Mouse (Mus musculus) adrenal gland, postnatal 0 days (tissue): ENCODE results near the gene 2310050C09Rik. TPM values are rescaled to one million over a fixed set of nuclear protein-coding genes. Genes with fewer than 3 reads are reported as not detected.

Experiments
- polyA plus RNA-seq: library from polyadenylated mRNA; unstranded; fragments of >200 nt; fragmentation: Nextera tagmentation; extraction: Ambion mirVana; gene quantifications from 2 replicates; pipeline ENCODE4 v1.2.1, GENCODE M21; 2015

Gene 2310050C09Rik
- polyA plus RNA-seq: 0.24 TPM in 1 of 2 replicates, not detected in the other

DNA sequence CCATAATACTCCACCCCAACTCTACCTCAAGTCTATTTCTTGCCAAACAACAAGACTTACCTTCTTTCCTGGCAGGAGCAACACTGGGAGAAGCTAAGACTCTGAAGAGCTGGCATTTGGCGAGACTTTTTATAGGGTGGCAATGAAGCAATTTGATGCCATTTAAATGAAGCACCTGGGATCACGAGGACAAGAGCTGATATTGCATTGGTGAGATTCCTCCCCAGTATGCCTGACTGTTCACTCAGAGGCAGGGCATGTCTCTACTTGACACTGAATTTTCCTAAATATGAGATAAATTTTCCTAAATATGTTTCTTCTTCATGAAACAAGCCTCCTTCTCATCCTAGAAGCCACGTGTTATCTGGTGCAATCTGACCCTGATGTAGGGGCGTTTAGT lies at the start of gene 2310050C09Rik:
Gene 2310050C09Rik (minus strand): TSS at position 101 of the 400 bp plus-strand sequence.

GRCm38 (mm10) chr3:92851186-92851585 lies 18.8 kb downstream of the 2310050C09Rik start, which contains the start of gene Lce1l:
Gene Lce1l (minus strand): TSS chr3:92851286.

GRCm38 (mm10) chr3:92827108-92827507 lies 42.9 kb downstream of the 2310050C09Rik start, which contains the start of gene Kprp:
Gene Kprp (minus strand): TSS chr3:92827247.

Other genes starting within 250 kb of the 2310050C09Rik start
- gene Lce6a, start 248.6 kb downstream of the 2310050C09Rik start, polyA plus RNA-seq: 3.2 and 3.3 TPM in 2 replicates
- 0.71 TPM in 1 of 2 replicates, not detected in the other for gene Lce1a1, start 221.9 kb downstream of the 2310050C09Rik start, polyA plus RNA-seq
- 0.35 TPM in 1 of 2 replicates, not detected in the other for gene Lce1b, start 213.3 kb downstream of the 2310050C09Rik start, polyA plus RNA-seq
- 1.1 TPM in 1 of 2 replicates, not detected in the other for gene Lce1a2, start 199.9 kb downstream of the 2310050C09Rik start, polyA plus RNA-seq
- 2.4 TPM in 1 of 2 replicates, not detected in the other for gene Lce1c, start 191.0 kb downstream of the 2310050C09Rik start, polyA plus RNA-seq
- gene Lce1d, start 183.0 kb downstream of the 2310050C09Rik start, polyA plus RNA-seq: 0.91 TPM in 1 of 2 replicates, not detected in the other
- gene Lce1e, start 161.1 kb downstream of the 2310050C09Rik start, polyA plus RNA-seq: 1.1 TPM in 1 of 2 replicates, not detected in the other
- gene Lce1f, start 149.9 kb downstream of the 2310050C09Rik start, polyA plus RNA-seq: 1.1 TPM in 1 of 2 replicates, not detected in the other
- gene Gm38119, start 131.1 kb downstream of the 2310050C09Rik start, polyA plus RNA-seq: not detected in 2 replicates
- gene Lce1g, start 117.9 kb downstream of the 2310050C09Rik start, polyA plus RNA-seq: not detected in 2 replicates
- gene Lce1h, start 105.2 kb downstream of the 2310050C09Rik start, polyA plus RNA-seq: 0.93 TPM in 1 of 2 replicates, not detected in the other
- not detected in 2 replicates for gene Lce1i, start 91.3 kb downstream of the 2310050C09Rik start, polyA plus RNA-seq
- gene Lce1j, start 79.7 kb downstream of the 2310050C09Rik start, polyA plus RNA-seq: 0.61 TPM in 1 of 2 replicates, not detected in the other
- gene Lce1k, start 62.3 kb downstream of the 2310050C09Rik start, polyA plus RNA-seq: not detected in 2 replicates
- 0.09 TPM in 1 of 2 replicates, not detected in the other for gene Kprp, start 43.0 kb downstream of the 2310050C09Rik start, polyA plus RNA-seq
- gene Lce1l, start 18.9 kb downstream of the 2310050C09Rik start, polyA plus RNA-seq: 1.2 TPM in 1 of 2 replicates, not detected in the other
- gene Lce3a, start 56.0 kb upstream of the 2310050C09Rik start, polyA plus RNA-seq: 1.8 TPM in 1 of 2 replicates, not detected in the other
- 1.2 TPM in 1 of 2 replicates, not detected in the other for gene Lce3b, start 62.8 kb upstream of the 2310050C09Rik start, polyA plus RNA-seq
- gene Lce3c, start 74.3 kb upstream of the 2310050C09Rik start, polyA plus RNA-seq: 5.1 TPM in 1 of 2 replicates, not detected in the other
- not detected in 2 replicates for gene Lce3d, start 87.2 kb upstream of the 2310050C09Rik start, polyA plus RNA-seq
- gene Lce3e, start 96.8 kb upstream of the 2310050C09Rik start, polyA plus RNA-seq: 2.8 TPM in 1 of 2 replicates, not detected in the other
- 0.76 and 3.7 TPM in 2 replicates for gene Lce3f, start 122.0 kb upstream of the 2310050C09Rik start, polyA plus RNA-seq
- gene Crct1, start 145.5 kb upstream of the 2310050C09Rik start, polyA plus RNA-seq: 5.8 TPM in 1 of 2 replicates, not detected in the other
- 0.82 TPM in 1 of 2 replicates, not detected in the other for gene Lce1m, start 148.8 kb upstream of the 2310050C09Rik start, polyA plus RNA-seq
- gene Gm4858, start 198.6 kb upstream of the 2310050C09Rik start, polyA plus RNA-seq: not detected in 2 replicates